ENCODE assay signal across 9 mouse cellular contexts in genomic region chr14:56512084-56512483, GRCm38 (mm10).
A peak's percentile ranks its signal among the peaks of the same experiment; 100 is the strongest.
DNase-seq lines count a peak whose midpoint lies in the region; ATAC-seq and TF ChIP-seq lines count a peak whose summit lies in the region.
"Had no signal": no experiment of that assay in that cellular context is flagged by ENCODE, and none has a peak within 500 bp of the region (broad histone marks: within the 10 kb centered on the region; RNA-seq: fewer than 3 reads in every experiment).

No protein-coding gene starts in this region.

- no peak overlapping the region for H3K9ac ChIP-seq in liver, adult 2 months (ENCODE audit: low read depth, low read length)
- no peak overlapping the region for H3K9ac ChIP-seq in liver, embryonic 11.5 days (ENCODE audit: low read depth, low read length)
- H3K9ac ChIP-seq: limb, embryonic 15.5 days had no signal

- H3K4me3 ChIP-seq in liver, adult 2 months (ENCODE audit: insufficient read depth, low read depth, low read length): no peak overlapping the region
- no peak overlapping the region for H3K4me3 ChIP-seq in liver, embryonic 11.5 days (ENCODE audit: low read depth, low read length)
- H3K4me3 ChIP-seq: limb, embryonic 15.5 days had no signal

- peak; percentile 5 for DNase-seq in adrenal gland, adult 2 months
- no peak for DNase-seq in adrenal gland, adult 18-20 months (ENCODE audit: low spot score in 2 of 2)
- peak; percentile 20 for DNase-seq in liver, adult 2 months (ENCODE audit: extremely low read depth, low read depth, low spot score)
- DNase-seq in liver, embryonic 11.5 days (ENCODE audit: low spot score): no peak
- peak; percentile 55 for DNase-seq in retina, embryonic 14.5 days (ENCODE audit: low spot score)
- DNase-seq in heart, adult 9 months (ENCODE audit: low spot score in 2 of 2): no peak
- DNase-seq in cerebellum, adult 11 months: no peak

- no peak overlapping the region for H3K4me2 ChIP-seq in liver, embryonic 11.5 days
- H3K4me2 ChIP-seq: limb, embryonic 15.5 days had no signal

- H3K4me1 ChIP-seq in liver, adult 2 months (ENCODE audit: control insufficient read depth, insufficient read depth, low read length): no peaks in the 10 kb centered on the region
- no peaks in the 10 kb centered on the region for H3K4me1 ChIP-seq in liver, embryonic 11.5 days (replicated peaks; ENCODE audit: control insufficient read depth, insufficient read depth, low read length)
- H3K4me1 ChIP-seq: limb, embryonic 15.5 days had no signal

- H3K27me3 ChIP-seq in liver, adult 2 months (ENCODE audit: control insufficient read depth, insufficient read depth, low read length): no peaks in the 10 kb centered on the region
- H3K27me3 ChIP-seq in liver, embryonic 11.5 days (replicated peaks; ENCODE audit: control insufficient read depth, insufficient read depth, low read length): no peaks in the 10 kb centered on the region
- H3K27me3 ChIP-seq: limb, embryonic 15.5 days had no signal

- WGBS in liver, adult 2 months: 29% methylated on average over 6 of the region's 6 CpGs
- WGBS in liver, embryonic 11.5 days: 31% methylated on average over 6 of the region's 6 CpGs

- H3K27ac ChIP-seq in liver, adult 2 months (replicated peaks; ENCODE audit: insufficient read depth, low read depth, low read length): no peak overlapping the region
- H3K27ac ChIP-seq in liver, embryonic 11.5 days (ENCODE audit: low read depth, low read length): no peak overlapping the region
- H3K27ac ChIP-seq: limb, embryonic 15.5 days had no signal

- no peaks in the 10 kb centered on the region for H3K36me3 ChIP-seq in liver, adult 2 months (ENCODE audit: control insufficient read depth, insufficient read depth, low read length)
- H3K36me3 ChIP-seq in liver, embryonic 11.5 days (ENCODE audit: control insufficient read depth, insufficient read depth, low read length): no peaks in the 10 kb centered on the region
- H3K36me3 ChIP-seq: limb, embryonic 15.5 days had no signal

- TF ChIP-seq CTCF in liver, adult 2 months (IDR thresholded peaks at IDR 0.05; ENCODE audit: low read depth, low read length): peak; percentile 67

- no peak for TF ChIP-seq POLR2A in liver, adult 2 months (IDR thresholded peaks at IDR 0.05; ENCODE audit: extremely low read depth, insufficient read depth, low read length)

- no peak for ATAC-seq in liver, embryonic 11.5 days (replicated peaks; ENCODE audit: low FRiP score)
- 0 out of 2 replicates have a peak, but pooled peaks have one; percentile 59 for ATAC-seq in erythroid progenitor cell, adult 5-6 weeks (replicated peaks; ENCODE audit: low FRiP score, poor library complexity, severe bottlenecking)

- H3K9me3 ChIP-seq in liver, embryonic 11.5 days (ENCODE audit: control insufficient read depth, low read length): no peaks in the 10 kb centered on the region
- H3K9me3 ChIP-seq: limb, embryonic 15.5 days had no signal

- no peaks in the 10 kb centered on the region for H3K79me2 ChIP-seq in liver, adult 2 months (ENCODE audit: control insufficient read depth, insufficient read depth, low read length)

Comparison
In these comparisons a context has a peak if more than half of its experiments do, and no peak if none do; other contexts are left out.
1. DNase-seq: peak in adrenal gland, adult 2 months (single experiment), liver, adult 2 months (single experiment) and retina, embryonic 14.5 days (single experiment); none in adrenal gland, adult 18-20 months (0 of 2), liver, embryonic 11.5 days (single experiment), heart, adult 9 months (0 of 2) and cerebellum, adult 11 months (single experiment).